8 mouse cellular contexts compared by ENCODE assay signal in genomic region chr11:70409594-70410296, GRCm38 (mm10). TPM values are rescaled to one million over a fixed set of nuclear protein-coding genes. Genes with fewer than 3 reads are reported as not detected.
DNase-seq lines count a peak whose midpoint lies in the region; ATAC-seq and TF ChIP-seq lines count a peak whose summit lies in the region.

Gene Pelp1 (minus strand): TSS chr11:70410031.

- no peaks in the 10 kb centered on the region for H3K27me3 ChIP-seq in hindbrain, postnatal 0 days (ENCODE audit: insufficient read depth, low read length)

- H3K9me3 ChIP-seq in hindbrain, postnatal 0 days (ENCODE audit: low read length), result no peaks in the 10 kb centered on the region

- under 1% methylated on average over 59 of the region's 59 CpGs for WGBS in hindbrain, postnatal 0 days

- peak within 1 kb of the TSS; percentile 94 for H3K9ac ChIP-seq in hindbrain, postnatal 0 days (replicated peaks; ENCODE audit: low read length)

- H3K27ac ChIP-seq in gastrocnemius, adult 2 months, result peak within 1 kb of the TSS; percentile 96
- peak within 1 kb of the TSS; percentile 79 for H3K27ac ChIP-seq in hindbrain, postnatal 0 days
- peak within 1 kb of the TSS; percentile 93 for H3K27ac ChIP-seq in left cerebral cortex, adult 2 months

- H3K4me1 ChIP-seq in hindbrain, postnatal 0 days (ENCODE audit: insufficient read depth, low read length), result peaks cover 8% of the 10 kb centered on the region; the same call in 1 of the 2 replicates

- peak; percentile 97 for ATAC-seq in hindbrain, postnatal 0 days
- peak; percentile 88 for ATAC-seq in megakaryocyte, adult 5-6 weeks (ENCODE audit: poor library complexity, severe bottlenecking)

- DNase-seq in WW6 (ENCODE audit: low read depth, low spot score), result peak; percentile 99
- peak; percentile 91 to 94 for DNase-seq in cerebellum, postnatal 4 days (ENCODE audit: low spot score in 2 of 2)
- peak; percentile 86 for DNase-seq in gastrocnemius, adult 2 months
- peak; percentile 98 for DNase-seq in hindbrain, postnatal 0 days (ENCODE audit: low spot score)
- DNase-seq in left cerebral cortex, adult 2 months (ENCODE audit: extremely low spot score in 1 of 2, low spot score in 2 of 2), result peak; percentile 87 to 90
- peak; percentile 89 to 94 for DNase-seq in right cerebral cortex, adult 2 months (ENCODE audit: low spot score in 2 of 2)
- DNase-seq in urinary bladder, postnatal 14 days (ENCODE audit: low spot score), result peak; percentile 84

- no peak for TF ChIP-seq CTCF in gastrocnemius, adult 2 months (IDR thresholded peaks at IDR 0.05)
- TF ChIP-seq CTCF in hindbrain, postnatal 0 days (IDR thresholded peaks at IDR 0.05; ENCODE audit: low read depth), result peak; percentile 8; the same call in 1 of the 2 replicates
- no peak for TF ChIP-seq CTCF in left cerebral cortex, adult 2 months (IDR thresholded peaks at IDR 0.05)

- intact Hi-C loops in gastrocnemius, adult 2 months (cut with DNase I), result loop anchor here (5.0 to 10.0 kb wide), 2 partner anchors 213 to 345 kb away; no protein-coding TSS in a partner anchor
- intact Hi-C loops in left cerebral cortex, adult 2 months (cut with DNase I), result loop anchor here (2.0 to 5.0 kb wide), 4 partner anchors 23 to 353 kb away; partner anchors contain the start of genes Arrb2 and Zfp3

- H3K36me3 ChIP-seq in hindbrain, postnatal 0 days (ENCODE audit: insufficient read depth, low read length), result no peaks in the 10 kb centered on the region

- H3K4me3 ChIP-seq in gastrocnemius, adult 2 months, result peak within 1 kb of the TSS; percentile 77
- peak within 1 kb of the TSS; percentile 97 for H3K4me3 ChIP-seq in hindbrain, postnatal 0 days (ENCODE audit: low read length)
- H3K4me3 ChIP-seq in left cerebral cortex, adult 2 months, result peak within 1 kb of the TSS; percentile 59

- peak within 1 kb of the TSS; percentile 94 for H3K4me2 ChIP-seq in hindbrain, postnatal 0 days (ENCODE audit: low read depth, low read length)

RNA-seq across cellular contexts. Expression of gene Pelp1, which starts in this region (rescaled TPM):
- total RNA-seq in gastrocnemius, adult 2 months (2021), result 10 to 100 TPM; 18.5 to 18.7 TPM
- 33.7 and 57.5 TPM in 2 replicates for total RNA-seq in hindbrain, postnatal 0 days (2014; rRNA removed)
- 23.6 and 25.5 TPM in 2 replicates for polyA plus RNA-seq in hindbrain, postnatal 0 days (2015; fragmentation: Nextera tagmentation; extraction: Ambion mirVana)
- total RNA-seq in left cerebral cortex, adult 2 months (2021), result 10 to 100 TPM; 34.6 to 36.2 TPM
- total RNA-seq in megakaryocyte, adult 5-6 weeks (2015), result 12.1 and 13.2 TPM in 2 replicates
- 5.8 and 7.4 TPM in 2 replicates for total RNA-seq in megakaryocyte, adult 5-6 weeks (2017)

Comparison
In these comparisons a context has a peak if more than half of its experiments do, and no peak if none do; other contexts are left out.
1. Peak in every context shown above with its lines: DNase-seq, ATAC-seq, H3K4me3 ChIP-seq and H3K27ac ChIP-seq.